Comparison of ENCODE assay signal across 23 mouse cellular contexts in the genomic region with DNA sequence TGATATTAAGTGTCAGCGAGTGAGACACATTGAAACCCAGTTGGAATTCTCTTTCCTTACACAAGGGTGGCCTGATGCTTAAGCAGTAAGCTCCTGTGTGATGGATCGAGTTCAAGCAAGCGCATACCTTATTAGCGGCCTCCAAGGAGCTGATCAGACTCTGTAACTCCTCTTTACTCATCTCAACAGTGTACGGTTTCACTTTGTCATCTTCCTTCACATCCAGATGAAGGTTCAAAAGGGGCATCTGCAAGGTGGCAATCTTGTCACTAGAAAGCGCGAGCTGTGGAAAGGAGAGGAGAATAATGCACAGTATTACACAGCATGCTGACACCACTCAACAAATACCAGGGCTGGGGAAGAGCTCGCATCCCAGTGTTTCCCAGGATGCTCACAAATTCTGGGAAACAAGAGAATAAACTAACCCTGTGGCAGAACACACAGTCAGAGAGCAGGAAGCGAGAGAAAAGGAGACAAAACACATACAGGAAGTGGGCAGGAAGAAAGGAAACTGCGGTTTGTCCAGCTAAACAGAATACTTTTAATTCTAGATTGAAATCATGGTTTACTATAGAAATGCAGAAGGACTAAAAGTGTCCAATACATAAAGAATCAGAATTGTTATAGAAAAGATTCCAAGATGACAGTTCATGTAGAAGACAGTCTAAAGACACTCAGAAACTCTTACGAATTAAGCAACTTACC. TPM values are rescaled to one million over a fixed set of nuclear protein-coding genes. Genes with fewer than 3 reads are reported as not detected.
DNase-seq lines count a peak whose midpoint lies in the region; ATAC-seq and TF ChIP-seq lines count a peak whose summit lies in the region.
"Had no signal": no experiment of that assay in that cellular context is flagged by ENCODE, and none has a peak within 500 bp of the region (broad histone marks: within the 10 kb centered on the region; RNA-seq: fewer than 3 reads in every experiment).

No protein-coding gene starts in this region.

- H3K27ac ChIP-seq in liver, postnatal 0 days (ENCODE audit: low read depth) = no peak overlapping the region
- H3K27ac ChIP-seq in small intestine, adult 2 months (ENCODE audit: insufficient read depth, low read depth, low read length) = peak overlapping the region; percentile 7; the same call in 1 of the 2 replicates
- no peak overlapping the region for H3K27ac ChIP-seq in hindbrain, embryonic 11.5 days (ENCODE audit: low read depth, low read length)
- H3K27ac ChIP-seq in intestine, embryonic 15.5 days = no peak overlapping the region
- H3K27ac ChIP-seq: forebrain, embryonic 15.5 days; heart, embryonic 15.5 days; hindbrain, embryonic 12.5 days; limb, embryonic 15.5 days; lung, embryonic 15.5 days; neural tube, embryonic 13.5 days had no signal

- no peak for TF ChIP-seq POLR2A in small intestine, adult 2 months (IDR thresholded peaks at IDR 0.05; ENCODE audit: low read depth, low read length)

- H3K9ac ChIP-seq in liver, postnatal 0 days (replicated peaks) = no peak overlapping the region
- H3K9ac ChIP-seq in hindbrain, embryonic 11.5 days (ENCODE audit: low read depth, low read length) = no peak overlapping the region
- H3K9ac ChIP-seq in intestine, embryonic 15.5 days = no peak overlapping the region
- H3K9ac ChIP-seq: forebrain, embryonic 15.5 days; heart, embryonic 15.5 days; hindbrain, embryonic 12.5 days; limb, embryonic 15.5 days; lung, embryonic 15.5 days; neural tube, embryonic 13.5 days had no signal

- peaks cover 42% of the 10 kb centered on the region for H3K36me3 ChIP-seq in liver, postnatal 0 days (replicated peaks; ENCODE audit: insufficient read depth, low read length)
- peaks cover 49% of the 10 kb centered on the region for H3K36me3 ChIP-seq in small intestine, adult 2 months (ENCODE audit: control insufficient read depth, insufficient read depth, low read length)
- H3K36me3 ChIP-seq in hindbrain, embryonic 11.5 days (ENCODE audit: control insufficient read depth, insufficient read depth, low read length) = 0 out of 2 replicates have a peak, but pooled peaks cover 6% of the 10 kb centered on the region
- peaks cover 16% of the 10 kb centered on the region; the same call in 1 of the 2 replicates for H3K36me3 ChIP-seq in intestine, embryonic 15.5 days

- H3K4me2 ChIP-seq in liver, postnatal 0 days (ENCODE audit: low read depth, low read length) = 0 out of 2 replicates have a peak overlapping the region, but pooled peaks have one; percentile 39
- no peak overlapping the region for H3K4me2 ChIP-seq in hindbrain, embryonic 11.5 days (replicated peaks; ENCODE audit: low read depth, low read length)
- H3K4me2 ChIP-seq in intestine, embryonic 15.5 days (replicated peaks) = no peak overlapping the region
- H3K4me2 ChIP-seq: forebrain, embryonic 15.5 days; heart, embryonic 15.5 days; hindbrain, embryonic 12.5 days; limb, embryonic 15.5 days; lung, embryonic 15.5 days; neural tube, embryonic 13.5 days had no signal

- no peak for TF ChIP-seq CTCF in liver, postnatal 0 days (IDR thresholded peaks at IDR 0.05; ENCODE audit: low read depth)
- no peak for TF ChIP-seq CTCF in small intestine, adult 2 months (IDR thresholded peaks at IDR 0.05; ENCODE audit: extremely low read depth, insufficient read length, insufficient replicate concordance, low read depth, low read length)

- no peaks in the 10 kb centered on the region for H3K9me3 ChIP-seq in liver, postnatal 0 days (ENCODE audit: low read length)
- no peaks in the 10 kb centered on the region for H3K9me3 ChIP-seq in hindbrain, embryonic 11.5 days (ENCODE audit: control insufficient read depth, low read length)
- H3K9me3 ChIP-seq in intestine, embryonic 15.5 days = no peaks in the 10 kb centered on the region
- H3K9me3 ChIP-seq: forebrain, embryonic 15.5 days; G1E; heart, embryonic 15.5 days; hindbrain, embryonic 12.5 days; limb, embryonic 15.5 days; lung, embryonic 15.5 days; megakaryocyte, embryonic 14.5 days; neural tube, embryonic 13.5 days had no signal

- H3K4me1 ChIP-seq in liver, postnatal 0 days (ENCODE audit: insufficient read depth) = peaks cover 9% of the 10 kb centered on the region
- H3K4me1 ChIP-seq in small intestine, adult 2 months (ENCODE audit: control insufficient read depth, insufficient read depth, insufficient read length, low read length) = no peaks in the 10 kb centered on the region; the same call in 1 of the 2 replicates
- H3K4me1 ChIP-seq in hindbrain, embryonic 11.5 days (replicated peaks; ENCODE audit: control insufficient read depth, insufficient read depth, low read length) = no peaks in the 10 kb centered on the region
- no peaks in the 10 kb centered on the region for H3K4me1 ChIP-seq in intestine, embryonic 15.5 days (replicated peaks)
- H3K4me1 ChIP-seq: forebrain, embryonic 15.5 days; lung, embryonic 15.5 days had no signal

- no peaks in the 10 kb centered on the region for H3K27me3 ChIP-seq in liver, postnatal 0 days (ENCODE audit: insufficient read depth, low read length)
- no peaks in the 10 kb centered on the region for H3K27me3 ChIP-seq in small intestine, adult 2 months (ENCODE audit: control insufficient read depth, insufficient read depth, low read length)
- H3K27me3 ChIP-seq in hindbrain, embryonic 11.5 days (ENCODE audit: control insufficient read depth, insufficient read depth, low read length) = no peaks in the 10 kb centered on the region
- no peaks in the 10 kb centered on the region for H3K27me3 ChIP-seq in intestine, embryonic 15.5 days (replicated peaks)
- H3K27me3 ChIP-seq: forebrain, embryonic 15.5 days; heart, embryonic 15.5 days; hindbrain, embryonic 12.5 days; limb, embryonic 15.5 days; lung, embryonic 15.5 days; megakaryocyte, embryonic 14.5 days; neural tube, embryonic 13.5 days had no signal

- 66% methylated on average over 11 of the region's 11 CpGs for WGBS in liver, postnatal 0 days (ENCODE audit: insufficient replicate concordance)
- WGBS in small intestine, adult 2 months = 82% methylated on average over 11 of the region's 11 CpGs
- 93% methylated on average over 11 of the region's 11 CpGs for WGBS in hindbrain, embryonic 11.5 days
- WGBS in intestine, embryonic 15.5 days = 85% methylated on average over 11 of the region's 11 CpGs

- TF ChIP-seq EP300 in liver, postnatal 0 days (IDR thresholded peaks at IDR 0.05; ENCODE audit: low read depth) = no peak

- no peak for DNase-seq in liver, postnatal 0 days
- no peak for DNase-seq in liver
- no peak for DNase-seq in hindbrain, embryonic 11.5 days (ENCODE audit: low spot score)
- no peak for DNase-seq in left cerebral cortex, adult 18-20 months (ENCODE audit: low spot score in 2 of 2)
- DNase-seq: adrenal gland, adult 2 months; cerebellum, adult 11 months; cerebellum, postnatal 25 days; kidney, postnatal 14 days; right cerebral cortex, postnatal 14 days had no signal

- ATAC-seq in liver, postnatal 0 days = no peak
- ATAC-seq in CD4-positive, CD25-positive, alpha-beta regulatory T cell, adult 4 months = peak; percentile 81
- ATAC-seq in hematopoietic stem cell, adult 5-6 weeks (replicated peaks in 1 of 2; ENCODE audit: insufficient read depth in 1 of 2, low FRiP score in 2 of 2, low TSS enrichment in 1 of 2, low read depth in 1 of 2, poor library complexity in 2 of 2, severe bottlenecking in 2 of 2) = peak; percentile 38 to 46; a peak in 3 of 4 replicates
- ATAC-seq in hindbrain, embryonic 11.5 days (ENCODE audit: low FRiP score) = no peak
- ATAC-seq in intestine, embryonic 15.5 days = no peak
- ATAC-seq: forebrain, embryonic 15.5 days; intestine, postnatal 0 days had no signal

- no peak overlapping the region for H3K4me3 ChIP-seq in liver, postnatal 0 days (ENCODE audit: low read depth, low read length)
- no peak overlapping the region for H3K4me3 ChIP-seq in small intestine, adult 2 months (ENCODE audit: low read depth, low read length)
- no peak overlapping the region for H3K4me3 ChIP-seq in hindbrain, embryonic 11.5 days (ENCODE audit: low read depth, low read length)
- H3K4me3 ChIP-seq in intestine, embryonic 15.5 days (replicated peaks) = no peak overlapping the region
- H3K4me3 ChIP-seq: erythroblast, embryonic 14.5 days; forebrain, embryonic 15.5 days; heart, embryonic 15.5 days; hindbrain, embryonic 12.5 days; limb, embryonic 15.5 days; lung, embryonic 15.5 days; megakaryocyte, embryonic 14.5 days; neural tube, embryonic 13.5 days had no signal

RNA-seq across cellular contexts. Expression of gene Commd8, which starts 7.1 kb away (rescaled TPM):
- 49.4 and 55.0 TPM in 2 replicates for polyA plus RNA-seq in liver, postnatal 0 days (2015; fragmentation: Nextera tagmentation; extraction: Ambion mirVana)
- 100 to 1,000 TPM; 160 to 172 TPM for polyA plus RNA-seq in CD4-positive, CD25-positive, alpha-beta regulatory T cell, adult 4 months (2017; shearing (Covaris generic))
- 57.9 and 60.8 TPM in 2 replicates for total RNA-seq in hematopoietic stem cell, adult 5-6 weeks (2017)
- 0.62 and 1.2 TPM in 2 replicates for polyA plus RNA-seq in small intestine, adult 2 months (2012; rRNA removed)
- polyA plus RNA-seq in hindbrain, embryonic 11.5 days (2014; fragmentation: Nextera tagmentation; extraction: Ambion mirVana) = 199 and 203 TPM in 2 replicates
- 120 and 148 TPM in 2 replicates for polyA plus RNA-seq in intestine, embryonic 15.5 days (2015; fragmentation: Nextera tagmentation; extraction: Ambion mirVana)
- total RNA-seq in left cerebral cortex, adult 18-20 months (2021) = 10 to 100 TPM; 81.5 to 93.8 TPM

Comparison
In these comparisons a context has a peak if more than half of its experiments do, and no peak if none do; other contexts are left out.
1. ATAC-seq: peak in CD4-positive, CD25-positive, alpha-beta regulatory T cell, adult 4 months (single experiment) and hematopoietic stem cell, adult 5-6 weeks (2 of 2); none in liver, postnatal 0 days (single experiment), hindbrain, embryonic 11.5 days (single experiment) and intestine, embryonic 15.5 days (single experiment).
2. RNA of gene Commd8, which starts 7.1 kb away (polyA plus RNA-seq): 199 to 203 TPM in hindbrain, embryonic 11.5 days, 160 to 172 TPM in CD4-positive, CD25-positive, alpha-beta regulatory T cell, adult 4 months, 120 to 148 TPM in intestine, embryonic 15.5 days and 49.4 to 55.0 TPM in liver, postnatal 0 days; 0.62 to 1.2 TPM in small intestine, adult 2 months; every median in the first group is over 10 times any median in the second.